Mouse (Mus musculus): ENCODE measurements around the gene Wdr66.

Gene Wdr66

DNA sequence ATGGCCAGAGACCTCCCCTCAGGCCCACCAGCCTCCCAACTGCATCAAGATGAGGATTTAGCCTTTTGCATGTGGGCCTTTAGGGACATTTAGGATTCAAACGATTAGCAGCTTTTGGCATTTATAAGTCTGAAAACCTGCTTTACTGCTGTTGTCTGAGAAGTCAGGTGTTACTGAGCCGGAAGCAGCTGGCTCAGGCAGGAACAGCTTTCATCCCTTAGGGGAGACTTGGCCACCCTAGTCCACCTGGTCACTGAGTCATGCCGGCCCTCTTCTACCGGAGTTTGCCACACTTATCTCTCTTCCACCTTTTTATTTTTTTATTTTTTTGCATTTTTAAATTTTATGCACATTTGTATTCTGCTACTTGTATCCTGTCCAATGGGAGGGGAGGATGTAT, 105.4 kb downstream of the Wdr66 start:
- in situ Hi-C loops (cut with MseI, MboI), result no loop called here

DNA sequence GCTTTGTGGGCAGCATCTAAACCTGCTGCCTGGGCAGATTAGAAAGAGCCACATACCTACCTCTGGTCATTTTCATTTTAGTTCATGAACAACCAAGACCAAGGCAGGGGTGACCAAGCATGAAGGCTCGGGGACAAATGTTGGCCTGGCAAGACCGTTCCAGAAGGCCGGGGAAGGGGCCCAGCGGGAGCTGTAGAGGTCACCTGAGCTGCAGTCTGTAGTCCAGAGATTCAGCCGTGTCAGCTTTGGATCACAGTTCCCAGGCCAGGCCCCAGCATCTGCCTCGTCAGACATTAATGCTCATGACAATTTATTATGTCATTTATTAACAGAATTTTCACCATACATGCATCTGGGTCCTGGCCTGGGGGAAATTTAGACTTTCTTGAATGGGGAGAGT, 107.5 kb downstream of the Wdr66 start:
- in situ Hi-C loops (cut with MseI, MboI), result no loop called here

DNA sequence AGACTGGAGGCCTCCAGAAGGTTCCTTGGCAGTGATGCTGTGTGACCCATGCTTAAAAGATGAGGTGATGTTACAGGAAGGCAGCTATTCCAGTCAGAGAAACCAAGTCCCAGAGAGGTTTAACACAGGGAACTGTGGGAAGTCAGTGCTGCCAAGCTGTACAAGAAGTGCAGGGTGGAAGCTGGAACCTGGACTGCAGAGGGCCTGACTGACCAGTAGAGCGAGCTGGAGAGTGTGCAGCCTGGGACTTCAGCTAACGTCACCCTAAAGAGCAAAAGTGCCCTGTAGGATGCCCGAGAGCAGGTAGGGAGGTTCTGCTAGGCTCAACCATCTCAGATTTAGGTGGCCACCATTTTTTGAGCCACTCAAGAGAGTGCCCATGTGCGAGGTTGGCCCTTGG, 111.0 kb downstream of the Wdr66 start:
- in situ Hi-C loops (cut with MseI, MboI), result no loop called here

DNA sequence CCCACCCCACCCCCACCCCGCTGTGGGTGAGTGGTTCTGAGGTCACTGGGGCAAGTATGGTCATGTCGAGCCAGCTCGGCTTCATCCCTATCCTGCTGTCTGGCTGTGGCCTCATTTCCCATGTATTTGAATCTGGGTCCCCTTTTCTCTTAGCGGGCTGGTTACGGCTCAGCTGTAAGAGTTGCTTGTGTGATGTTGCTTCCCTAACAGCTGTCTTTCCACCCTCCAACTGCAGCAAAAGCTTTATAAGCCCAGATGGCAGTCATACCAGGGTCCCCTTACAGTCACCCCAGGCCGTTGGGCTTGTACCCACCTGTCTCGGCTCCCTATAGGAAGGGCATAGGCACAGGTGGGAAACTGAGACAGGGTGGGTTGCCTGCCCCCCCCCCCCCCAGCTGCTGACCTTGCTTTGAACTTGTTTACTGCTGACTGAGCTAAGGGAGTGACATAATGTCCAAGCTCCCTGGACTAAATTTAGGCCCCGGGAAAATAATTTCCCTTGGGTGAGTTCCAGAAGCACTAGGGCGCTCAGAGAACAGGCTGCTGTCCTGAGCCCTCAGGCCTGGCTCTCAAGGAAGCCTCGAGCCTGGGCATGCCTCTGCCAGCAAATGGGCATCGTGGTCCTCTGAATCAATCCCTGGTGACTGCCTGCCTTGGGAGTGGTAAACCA, 112.5 kb downstream of the Wdr66 start:
- in situ Hi-C loops (cut with MseI, MboI), result no loop called here

DNA sequence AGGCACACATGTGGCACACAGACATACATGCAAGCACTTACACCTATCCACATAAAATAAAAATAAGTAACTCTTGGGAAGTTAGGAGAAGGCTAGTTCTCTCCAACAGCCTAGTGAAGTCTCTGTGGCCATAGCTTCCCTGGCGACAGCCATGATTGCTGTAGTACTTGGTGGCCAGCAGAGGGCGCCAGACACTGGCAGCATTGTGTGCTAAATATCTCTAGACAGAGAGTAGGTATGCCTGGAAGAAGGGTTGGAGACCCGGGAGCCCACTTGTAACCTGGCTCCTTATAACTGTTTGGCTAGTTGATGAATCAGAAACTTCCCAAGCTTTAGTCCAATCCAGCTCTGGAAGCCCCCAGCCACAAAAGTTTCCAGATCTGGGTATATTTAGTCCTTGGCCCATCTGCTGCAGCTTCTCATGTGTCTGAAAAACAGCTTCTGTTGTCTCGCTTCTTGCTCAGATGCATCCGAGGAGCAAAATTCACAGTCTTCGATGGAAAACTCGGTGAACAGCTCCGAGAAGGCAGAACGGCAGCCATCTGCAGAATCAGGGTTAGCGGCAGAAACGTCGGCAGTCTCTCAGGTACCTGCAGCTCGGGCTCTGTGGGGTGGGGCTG, 117.1 kb downstream of the Wdr66 start:
- in situ Hi-C loops (cut with MseI, MboI), result no loop called here

DNA sequence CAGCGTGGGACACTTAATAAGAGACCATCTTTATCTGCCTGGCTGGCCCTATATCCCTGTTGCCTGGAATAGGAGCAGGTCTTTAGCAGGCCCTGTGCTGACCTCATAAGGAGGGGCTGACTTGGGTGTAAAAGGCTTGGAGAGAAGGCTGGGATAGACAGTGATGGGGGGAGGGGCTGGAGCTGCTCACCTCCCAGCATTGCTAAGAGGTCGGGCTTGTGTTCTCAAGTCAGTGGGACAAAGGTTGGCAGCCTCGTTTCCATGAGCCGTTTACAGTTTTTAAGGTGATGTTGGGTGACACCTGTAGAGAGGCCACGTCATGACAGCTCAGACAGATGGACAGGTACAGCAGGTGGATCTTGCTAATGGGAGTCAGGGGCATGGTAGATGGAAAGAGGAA, 118.1 kb downstream of the Wdr66 start:
- in situ Hi-C loops (cut with MseI, MboI), result loop anchor here (5.0 to 10.0 kb wide), 2 partner anchors 65 to 72 kb away; no protein-coding TSS in a partner anchor

DNA sequence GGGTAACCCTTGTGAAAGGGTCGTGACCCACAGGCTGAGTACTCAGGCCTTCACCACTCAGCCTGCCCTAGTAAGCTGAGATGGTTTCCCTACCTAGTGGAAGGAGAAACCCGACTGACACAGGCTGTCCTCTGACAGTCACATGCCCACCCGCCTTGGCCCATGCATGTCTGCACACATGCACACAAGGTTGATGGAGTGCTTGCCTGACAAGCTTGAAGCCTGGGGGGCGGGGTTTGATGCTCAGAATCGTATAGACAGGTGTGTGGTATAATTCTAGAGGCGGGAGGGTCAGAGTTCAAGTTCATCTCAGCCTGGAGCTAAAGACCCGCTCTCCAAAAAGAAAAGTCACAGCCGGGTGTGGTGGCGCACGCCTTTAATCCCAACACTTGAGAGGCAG, 123.4 kb downstream of the Wdr66 start:
- in situ Hi-C loops (cut with MseI, MboI), result loop anchor here in 1 of 2 experiments (10.0 kb wide), 1 partner anchor 60 kb away; no protein-coding TSS in a partner anchor

DNA sequence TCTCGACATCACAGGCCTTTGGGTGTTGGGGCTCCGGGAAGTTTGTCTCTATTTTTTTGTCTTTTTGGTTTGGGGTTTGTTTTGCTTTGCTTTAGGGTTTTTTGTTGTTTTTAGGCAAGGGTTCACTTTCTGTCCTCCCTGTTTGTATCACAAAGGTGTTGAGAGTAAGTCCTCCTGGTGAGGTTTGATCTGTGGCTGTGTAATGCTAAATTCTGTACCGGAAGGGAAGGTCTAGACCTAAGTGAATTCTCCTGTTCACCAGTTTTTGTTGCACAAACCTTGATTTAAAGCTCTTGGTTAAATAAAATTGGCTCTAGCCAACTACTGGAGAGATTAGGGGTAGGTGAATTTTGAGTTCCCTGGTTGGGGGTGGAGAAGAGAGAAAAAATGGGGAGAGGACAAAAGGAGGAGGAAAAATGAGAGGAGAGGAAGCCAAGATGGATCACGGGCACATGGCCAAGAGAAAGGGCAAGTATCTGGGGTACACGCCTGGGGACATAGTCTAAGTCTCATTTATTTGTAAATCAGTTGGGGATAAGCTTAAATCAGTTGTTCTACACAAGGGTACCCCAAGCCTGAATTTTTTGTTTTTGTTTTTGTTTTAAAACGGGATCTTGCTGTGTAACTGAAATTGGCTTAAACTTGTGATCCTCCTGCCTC, 124.0 kb downstream of the Wdr66 start:
- in situ Hi-C loops (cut with MseI, MboI), result loop anchor here in 1 of 2 experiments (10.0 kb wide), 1 partner anchor 59 kb away; no protein-coding TSS in a partner anchor

DNA sequence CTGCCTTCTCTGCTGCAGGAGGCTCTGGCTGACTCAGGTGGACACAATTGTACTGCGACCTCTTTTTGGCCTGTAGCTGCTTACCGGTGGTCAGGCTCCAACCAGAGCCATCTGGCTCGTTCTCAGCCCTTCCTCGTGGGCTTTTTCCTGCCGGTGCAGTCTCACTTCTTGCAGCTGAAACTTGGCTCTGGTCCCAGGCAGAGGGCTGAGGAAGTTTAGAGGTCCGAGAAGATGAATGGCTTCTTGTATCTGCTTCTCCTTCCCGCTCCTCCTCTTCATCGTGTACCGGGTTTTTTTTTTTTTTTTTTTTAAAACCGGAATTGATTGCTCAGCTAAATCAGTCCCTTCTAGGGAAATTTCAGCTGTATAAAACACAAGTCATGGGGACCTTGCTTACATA, 124.7 kb downstream of the Wdr66 start:
- in situ Hi-C loops (cut with MseI, MboI), result loop anchor here in 1 of 2 experiments (10.0 kb wide), 1 partner anchor 58 kb away; no protein-coding TSS in a partner anchor
